Mouse (Mus musculus) central nervous system, embryonic 18 days (tissue): ENCODE data around the gene Zfp937. TPM values are rescaled to one million over a fixed set of nuclear protein-coding genes. Genes with fewer than 3 reads are reported as not detected.

Experiments
- polyA plus RNA-seq: library from polyadenylated mRNA; depleted of rRNA; stranded (reverse); fragments of >200 nt; gene quantifications from 2 replicates; pipeline ENCODE4 v1.2.3, GENCODE M21; 2012; rRNA removed

Zfp937 gene
- 3.3 and 3.4 TPM in 2 replicates for polyA plus RNA-seq

GRCm38 (mm10) chr2:150217600-150218362 is at the start of gene Zfp937:
Gene Zfp937 (plus strand): TSS chr2:150218073.

DNA sequence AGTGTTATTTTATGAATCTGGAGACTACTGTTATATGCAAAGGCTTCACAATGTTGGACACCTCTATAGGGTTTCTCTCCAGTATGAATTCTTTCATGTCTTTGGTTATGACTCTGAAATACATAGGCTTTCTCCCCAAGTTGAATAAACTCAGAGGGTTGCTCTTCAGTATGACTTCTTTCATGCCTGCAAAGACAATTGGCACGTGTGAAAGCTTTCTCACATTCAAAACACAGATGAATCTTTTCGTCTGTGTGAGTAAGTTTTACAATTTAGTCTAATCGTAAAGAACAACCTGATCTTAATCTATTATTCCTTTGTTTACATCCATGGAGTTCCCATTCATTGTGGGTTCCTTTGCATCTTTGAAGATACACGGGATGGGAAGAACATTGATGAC is 38.3 kb upstream of the Zfp937 start, which contains the start of gene Gm10770:
Gene Gm10770, minus strand, starts transcription at position 101 of the 400 bp plus-strand sequence.

DNA sequence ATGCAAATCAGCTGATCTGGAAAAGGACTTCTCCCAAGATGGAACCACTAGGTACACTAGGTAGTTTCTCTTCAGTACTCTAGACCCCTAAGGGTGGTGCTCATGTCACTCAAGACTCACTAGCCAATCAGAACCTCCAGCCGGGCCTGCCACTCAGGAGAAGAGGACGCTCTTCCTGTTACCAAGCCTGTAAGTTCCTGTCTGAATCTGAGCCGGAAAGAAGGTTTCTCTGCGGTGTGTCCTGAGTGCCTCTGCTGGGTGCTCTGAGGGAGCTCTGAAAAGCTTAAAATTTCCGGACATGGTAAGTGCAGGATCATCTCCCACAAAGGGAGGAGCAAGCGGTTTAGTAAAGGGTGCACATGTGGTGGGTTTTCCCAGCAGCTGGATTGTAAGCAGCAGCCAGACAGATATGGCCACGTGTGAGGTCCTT is 36.3 kb upstream of the Zfp937 start, which contains the start of gene Gm14139:
Gene Gm14139, plus strand, starts transcription at position 186 of the 430 bp plus-strand sequence.

DNA sequence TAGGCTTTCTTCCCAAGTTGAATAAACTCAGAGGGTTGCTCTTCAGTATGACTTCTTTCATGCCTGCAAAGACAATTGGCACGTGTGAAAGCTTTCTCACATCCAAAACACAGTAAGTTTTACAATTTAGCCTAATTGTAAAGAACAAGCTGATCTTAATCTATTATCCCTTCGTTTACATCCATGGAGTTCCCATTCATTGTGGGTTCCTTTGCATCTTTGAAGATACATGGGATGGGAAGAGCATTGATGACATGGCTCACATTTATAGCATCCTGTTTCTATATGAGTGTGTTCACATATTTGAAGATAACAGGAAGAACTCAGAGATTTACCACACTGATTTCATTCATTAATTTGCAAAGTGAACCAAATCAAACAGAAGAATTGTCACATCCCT is 37.6 kb downstream of the Zfp937 start, which contains the start of gene Gm21994:
Gene Gm21994, minus strand, starts transcription at position 101 of the 400 bp plus-strand sequence.

GRCm38 (mm10) chr2:150257291-150257690 is 39.4 kb downstream of the Zfp937 start, which contains the start of gene Gm14124:
Gene Gm14124 (plus strand): TSS chr2:150257517.

Other genes with a start within 250 kb of the Zfp937 start
- gene Zfp120, start 81.4 kb upstream of the Zfp937 start, polyA plus RNA-seq, result 3.9 and 4.0 TPM in 2 replicates
- gene Gm10770, start 38.4 kb upstream of the Zfp937 start, polyA plus RNA-seq, result not detected in 2 replicates
- gene Gm14139, start 36.3 kb upstream of the Zfp937 start, polyA plus RNA-seq, result not detected in 2 replicates
- gene Gm21994, start 37.5 kb downstream of the Zfp937 start, polyA plus RNA-seq, result 0.92 and 1.2 TPM in 2 replicates
- gene Gm14124, start 39.4 kb downstream of the Zfp937 start, polyA plus RNA-seq, result 0.01 and 0.06 TPM in 2 replicates
- gene Gm10130, start 105.6 kb downstream of the Zfp937 start, polyA plus RNA-seq, result not detected in 2 replicates
- 6.3 and 6.8 TPM in 2 replicates for gene 3300002I08Rik, start 144.7 kb downstream of the Zfp937 start, polyA plus RNA-seq
- 1.8 and 1.9 TPM in 2 replicates for gene Zfp442, start 233.4 kb downstream of the Zfp937 start, polyA plus RNA-seq